Mouse (Mus musculus) G1E (cell line): Measurements from ENCODE around the gene Il4i1. TPM values are rescaled to one million over a fixed set of nuclear protein-coding genes. Genes with fewer than 3 reads are reported as not detected.

ENCODE experiments used
- ATAC-seq: 2 replicates; pipeline ENCODE4 v1.8.0; 2016; ENCODE audit warnings: mild to moderate bottlenecking; ENCODE audit not compliant: insufficient number of reproducible peaks, poor library complexity, low FRiP score, severe bottlenecking; ENCODE audit errors: extremely low read depth
- DNase-seq: peaks from one replicate; pipeline ENCODE4 v3.0.0; 2012; ENCODE audit warnings: low spot score
- H3K27me3 ChIP-seq: 2 replicates; pipeline ENCODE4 v1.6.1; 2012; ENCODE audit warnings: mild to moderate bottlenecking, low read length, inconsistent platforms; ENCODE audit not compliant: insufficient read depth
- H3K36me3 ChIP-seq: replicated peaks from 2 replicates; pipeline ENCODE3; 2012; ENCODE audit warnings: mild to moderate bottlenecking, inconsistent platforms
- H3K4me1 ChIP-seq: 2 replicates; pipeline ENCODE4 v1.6.1; 2012; ENCODE audit warnings: low read depth, low read length, inconsistent platforms, mixed read lengths; ENCODE audit not compliant: insufficient read depth
- H3K4me3 ChIP-seq: 2 replicates; pipeline ENCODE4 v1.5.1; 2012; ENCODE audit warnings: low read depth, mild to moderate bottlenecking, inconsistent platforms, low read length, moderate library complexity, mixed read lengths
- H3K9me3 ChIP-seq: replicated peaks from 2 replicates; pipeline ENCODE4 v1.6.1; 2012; ENCODE audit warnings: inconsistent platforms
- CTCF ChIP-seq: IDR thresholded peaks from 2 replicates; pipeline ENCODE4 v1.5.1; 2012; ENCODE audit warnings: low read depth, low read length, inconsistent platforms, mixed read lengths
- GATA1 ChIP-seq: IDR thresholded peaks from 2 replicates; pipeline ENCODE4 v1.6.1; 2012; ENCODE audit warnings: borderline replicate concordance, low read length, inconsistent platforms, mixed read lengths
- GATA2 ChIP-seq: IDR thresholded peaks from 2 replicates; pipeline ENCODE4 v1.6.1; 2012; ENCODE audit warnings: low read depth, low read length, inconsistent platforms, borderline replicate concordance
- POLR2AphosphoS5 ChIP-seq: IDR thresholded peaks from 2 replicates; pipeline ENCODE4 v1.6.1; 2012; ENCODE audit warnings: low read depth, low read length, inconsistent platforms; ENCODE audit not compliant: insufficient replicate concordance
- TAL1 ChIP-seq: conservative IDR thresholded peaks from 2 replicates; pipeline ENCODE4 v1.6.1; 2012; ENCODE audit warnings: low read depth, low read length, inconsistent platforms, mixed read lengths
- polyA plus RNA-seq: library from polyadenylated mRNA; stranded (reverse); fragments of >175 nt; gene quantifications from 2 replicates; pipeline ENCODE4 v1.2.3, GENCODE M21; 2012
- total RNA-seq, 2 experiments: library from RNA; stranded (forward) in 1 of 2; stranded (reverse) in 1 of 2; fragments of 200-1000 nt in 1 of 2; fragments of >200 nt in 1 of 2; fragmentation: Nextera tagmentation in 1 of 2; gene quantifications; 2 replicates each; pipeline ENCODE4 v1.2.3; 2014 to 2017

Il4i1 gene
- total and polyA plus RNA-seq, 3 experiments: 1.3 to 4.2 (median 3.2) TPM

- peaks cover 6% of the 10 kb centered on the region for H3K9me3 ChIP-seq
- ATAC-seq (no peak), DNase-seq (no peak)
- H3K27me3 ChIP-seq: no peaks in the 10 kb centered on the region
- no peak overlapping the region for H3K4me3 ChIP-seq
- peaks cover 39% of the 10 kb centered on the region for H3K4me1 ChIP-seq
- H3K36me3 ChIP-seq: peaks cover 81% of the 10 kb centered on the region
- TF ChIP-seq GATA1 (no peak), TAL1 (no peak), GATA2 (no peak), CTCF (no peak), POLR2AphosphoS5 (no peak)
Observed at GRCm38 (mm10) chr7:44845006-44845405, 28.8 kb downstream of the Il4i1 start.

- DNase-seq (no peak), ATAC-seq (no peak)
- H3K27me3 ChIP-seq: no peaks in the 10 kb centered on the region
- H3K4me3 ChIP-seq: no peak overlapping the region
- peaks cover 48% of the 10 kb centered on the region for H3K4me1 ChIP-seq
- TF ChIP-seq GATA1: no peak
- no peak for TF ChIP-seq POLR2AphosphoS5
- TF ChIP-seq TAL1: no peak
- TF ChIP-seq GATA2: no peak
- no peak for TF ChIP-seq CTCF
- H3K36me3 ChIP-seq: peaks cover 77% of the 10 kb centered on the region
- no peaks in the 10 kb centered on the region for H3K9me3 ChIP-seq
Observed at GRCm38 (mm10) chr7:44846804-44847203, 30.6 kb downstream of the Il4i1 start.

DNA sequence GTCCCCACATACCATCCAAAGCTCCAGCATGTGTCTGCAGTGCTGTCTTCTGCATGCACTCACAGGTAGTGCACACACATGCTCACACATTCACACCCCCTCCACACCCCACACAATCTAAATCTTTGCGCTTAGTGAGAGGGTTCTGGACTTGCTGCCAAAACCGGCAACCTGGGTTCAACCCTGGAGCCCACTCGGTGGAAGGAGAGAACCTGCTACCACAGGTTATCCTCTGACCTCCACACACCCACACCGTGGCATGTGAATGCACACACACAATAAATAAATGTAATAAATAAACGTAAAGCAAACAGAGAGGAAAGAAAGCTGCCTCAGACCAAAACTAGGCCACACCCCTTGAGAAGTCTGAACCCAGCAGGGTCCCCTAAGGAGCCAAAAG lies 31.6 kb downstream of the Il4i1 start:
- DNase-seq: no peak
- Histone ChIP-seq H3K4me1 (peaks cover 55% of the 10 kb centered on the region), H3K27me3 (no peaks in the 10 kb centered on the region), H3K36me3 (peaks cover 77% of the 10 kb centered on the region), H3K9me3 (no peaks in the 10 kb centered on the region), H3K4me3 (peak overlapping the region; percentile 95)
- TF ChIP-seq CTCF: no peak
- no peak for ATAC-seq

- Histone ChIP-seq H3K9me3 (peaks cover 2% of the 10 kb centered on the region), H3K36me3 (peaks cover 77% of the 10 kb centered on the region), H3K27me3 (no peaks in the 10 kb centered on the region), H3K4me1 (peaks cover 60% of the 10 kb centered on the region), H3K4me3 (peak within 1 kb of the TSS; percentile 95)
- ATAC-seq: peak; percentile 75
- DNase-seq: peak; percentile 70
- TF ChIP-seq GATA2 (no peak), POLR2AphosphoS5 (0 out of 2 replicates have a peak, but pooled peaks have one; percentile 17)
Observed at GRCm38 (mm10) chr7:44848561-44849415, 32.6 kb downstream of the Il4i1 start, which contains the start of the genes Akt1s1 and Tbc1d17. Gene Akt1s1, plus strand, starts transcription at chr7:44848991. Gene Tbc1d17, minus strand, starts transcription at chr7:44849079.

- DNase-seq (peak; percentile 74), ATAC-seq (peak; percentile 29)
- TF ChIP-seq TAL1: no peak
- peak; percentile 54; the same call in 1 of the 2 replicates for TF ChIP-seq POLR2AphosphoS5
- peaks cover 77% of the 10 kb centered on the region for H3K36me3 ChIP-seq
- H3K4me3 ChIP-seq: peak overlapping the region; percentile 95
- no peaks in the 10 kb centered on the region for H3K27me3 ChIP-seq
- H3K9me3 ChIP-seq: peaks cover 10% of the 10 kb centered on the region
- peaks cover 68% of the 10 kb centered on the region for H3K4me1 ChIP-seq
Observed at GRCm38 (mm10) chr7:44849416-44850111, 33.4 kb downstream of the Il4i1 start.

DNA sequence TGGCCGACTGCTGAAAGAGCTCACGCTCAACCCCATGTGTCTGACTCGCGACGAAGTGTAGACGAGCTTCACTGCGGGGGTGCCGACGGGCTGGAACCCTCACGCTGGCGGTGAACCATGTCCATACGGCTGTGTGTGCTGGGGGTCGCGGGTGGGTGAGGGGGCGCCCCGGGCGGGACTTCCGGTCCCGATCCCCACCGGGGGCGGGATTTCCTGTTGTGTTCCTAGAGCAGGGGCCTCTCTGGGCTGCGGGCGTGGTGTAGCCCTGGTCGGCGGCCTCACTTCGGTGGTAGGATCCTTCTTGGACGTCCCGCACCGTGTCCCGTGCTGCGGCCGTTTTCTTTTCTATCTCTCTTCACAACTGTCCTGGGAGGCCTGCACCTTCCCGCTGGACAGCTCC lies 34.0 kb downstream of the Il4i1 start:
- no peaks in the 10 kb centered on the region for H3K27me3 ChIP-seq
- peaks cover 77% of the 10 kb centered on the region for H3K36me3 ChIP-seq
- TF ChIP-seq CTCF (no peak), TAL1 (no peak), POLR2AphosphoS5 (no peak), GATA2 (no peak), GATA1 (no peak)
- H3K4me3 ChIP-seq: peak overlapping the region; percentile 95
- peaks cover 11% of the 10 kb centered on the region for H3K9me3 ChIP-seq
- ATAC-seq (no peak), DNase-seq (peak; percentile 83)
- peaks cover 74% of the 10 kb centered on the region for H3K4me1 ChIP-seq
